Mouse (Mus musculus): Measurements from ENCODE around the gene AL607142.1. TPM values are rescaled to one million over a fixed set of nuclear protein-coding genes. Genes with fewer than 3 reads are reported as not detected.

AL607142.1 gene
- polyA plus RNA-seq, 1 experiment from 2014 or later: not detected

- Histone ChIP-seq H3K36me3 (ENCODE audit: control insufficient read depth, insufficient read depth, low read length) (no peaks in the 10 kb centered on the region), H3K9me3 (ENCODE audit: control insufficient read depth, low read length) (no peaks in the 10 kb centered on the region), H3K4me1 (ENCODE audit: control insufficient read depth, insufficient read depth, low read length) (no peaks in the 10 kb centered on the region), H3K27ac (ENCODE audit: low read depth, low read length) (no peak overlapping the region), H3K4me3 (ENCODE audit: low read depth, low read length) (no peak overlapping the region), H3K4me2 (no peak overlapping the region), H3K27me3 (ENCODE audit: control insufficient read depth, insufficient read depth, low read length) (no peaks in the 10 kb centered on the region), H3K9ac (ENCODE audit: low read length) (no peak overlapping the region)
- WGBS: 67% methylated on average over 5 of the region's 5 CpGs
- ATAC-seq (ENCODE audit: low FRiP score) (no peak), DNase-seq (ENCODE audit: low spot score, missing footprints) (peak; percentile 57)
Observed at GRCm38 (mm10) chr4:120074061-120074460, 9.3 kb downstream of the AL607142.1 start.

GRCm38 (mm10) chr4:120077322-120077721, 12.5 kb downstream of the AL607142.1 start:
- Histone ChIP-seq H3K4me1 (ENCODE audit: control insufficient read depth, insufficient read depth, low read length) (no peaks in the 10 kb centered on the region), H3K4me2 (no peak overlapping the region), H3K9ac (ENCODE audit: low read length) (no peak overlapping the region), H3K36me3 (ENCODE audit: control insufficient read depth, insufficient read depth, low read length) (no peaks in the 10 kb centered on the region), H3K4me3 (ENCODE audit: low read depth, low read length) (no peak overlapping the region), H3K27ac (ENCODE audit: low read depth, low read length) (no peak overlapping the region), H3K9me3 (ENCODE audit: control insufficient read depth, low read length) (no peaks in the 10 kb centered on the region), H3K27me3 (ENCODE audit: control insufficient read depth, insufficient read depth, low read length) (no peaks in the 10 kb centered on the region)
- ATAC-seq (ENCODE audit: low FRiP score) (no peak), DNase-seq (ENCODE audit: low spot score, missing footprints) (no peak)
- 89% methylated on average over 8 of the region's 8 CpGs for WGBS

- DNase-seq (ENCODE audit: low spot score, missing footprints) (peak; percentile 57), ATAC-seq (ENCODE audit: low FRiP score) (no peak)
- Histone ChIP-seq H3K36me3 (ENCODE audit: control insufficient read depth, insufficient read depth, low read length) (no peaks in the 10 kb centered on the region), H3K4me2 (no peak overlapping the region), H3K4me1 (ENCODE audit: control insufficient read depth, insufficient read depth, low read length) (no peaks in the 10 kb centered on the region), H3K9ac (ENCODE audit: low read length) (no peak overlapping the region), H3K9me3 (ENCODE audit: control insufficient read depth, low read length) (no peaks in the 10 kb centered on the region), H3K27ac (ENCODE audit: low read depth, low read length) (no peak overlapping the region), H3K27me3 (ENCODE audit: control insufficient read depth, insufficient read depth, low read length) (no peaks in the 10 kb centered on the region), H3K4me3 (ENCODE audit: low read depth, low read length) (no peak overlapping the region)
- 93% methylated on average over 5 of the region's 5 CpGs for WGBS
Observed at GRCm38 (mm10) chr4:120082527-120082926, 17.7 kb downstream of the AL607142.1 start.

- H3K4me3 ChIP-seq (ENCODE audit: low read depth, low read length): no peak overlapping the region
- no peaks in the 10 kb centered on the region for H3K4me1 ChIP-seq (ENCODE audit: control insufficient read depth, insufficient read depth, low read length)
- H3K4me2 ChIP-seq: no peak overlapping the region
- DNase-seq (ENCODE audit: low spot score, missing footprints) (peak; percentile 28), ATAC-seq (ENCODE audit: low FRiP score) (no peak)
- H3K9me3 ChIP-seq (ENCODE audit: control insufficient read depth, low read length): no peaks in the 10 kb centered on the region
- no peak overlapping the region for H3K27ac ChIP-seq (ENCODE audit: low read depth, low read length)
- no peaks in the 10 kb centered on the region for H3K27me3 ChIP-seq (ENCODE audit: control insufficient read depth, insufficient read depth, low read length)
- H3K9ac ChIP-seq (ENCODE audit: low read length): no peak overlapping the region
- no peaks in the 10 kb centered on the region for H3K36me3 ChIP-seq (ENCODE audit: control insufficient read depth, insufficient read depth, low read length)
- 89% methylated on average over 3 of the region's 3 CpGs for WGBS
Observed at GRCm38 (mm10) chr4:120083700-120084099, 18.9 kb downstream of the AL607142.1 start.

- 82% methylated on average over 8 of the region's 8 CpGs for WGBS
- Histone ChIP-seq H3K4me2 (no peak overlapping the region), H3K4me3 (ENCODE audit: low read depth, low read length) (no peak overlapping the region), H3K27me3 (ENCODE audit: control insufficient read depth, insufficient read depth, low read length) (no peaks in the 10 kb centered on the region), H3K9me3 (ENCODE audit: control insufficient read depth, low read length) (no peaks in the 10 kb centered on the region), H3K9ac (ENCODE audit: low read length) (no peak overlapping the region), H3K36me3 (ENCODE audit: control insufficient read depth, insufficient read depth, low read length) (no peaks in the 10 kb centered on the region), H3K4me1 (ENCODE audit: control insufficient read depth, insufficient read depth, low read length) (no peaks in the 10 kb centered on the region), H3K27ac (ENCODE audit: low read depth, low read length) (no peak overlapping the region)
- DNase-seq (ENCODE audit: low spot score, missing footprints) (no peak), ATAC-seq (ENCODE audit: low FRiP score) (no peak)
Observed at GRCm38 (mm10) chr4:120089536-120089935, 24.7 kb downstream of the AL607142.1 start.

DNA sequence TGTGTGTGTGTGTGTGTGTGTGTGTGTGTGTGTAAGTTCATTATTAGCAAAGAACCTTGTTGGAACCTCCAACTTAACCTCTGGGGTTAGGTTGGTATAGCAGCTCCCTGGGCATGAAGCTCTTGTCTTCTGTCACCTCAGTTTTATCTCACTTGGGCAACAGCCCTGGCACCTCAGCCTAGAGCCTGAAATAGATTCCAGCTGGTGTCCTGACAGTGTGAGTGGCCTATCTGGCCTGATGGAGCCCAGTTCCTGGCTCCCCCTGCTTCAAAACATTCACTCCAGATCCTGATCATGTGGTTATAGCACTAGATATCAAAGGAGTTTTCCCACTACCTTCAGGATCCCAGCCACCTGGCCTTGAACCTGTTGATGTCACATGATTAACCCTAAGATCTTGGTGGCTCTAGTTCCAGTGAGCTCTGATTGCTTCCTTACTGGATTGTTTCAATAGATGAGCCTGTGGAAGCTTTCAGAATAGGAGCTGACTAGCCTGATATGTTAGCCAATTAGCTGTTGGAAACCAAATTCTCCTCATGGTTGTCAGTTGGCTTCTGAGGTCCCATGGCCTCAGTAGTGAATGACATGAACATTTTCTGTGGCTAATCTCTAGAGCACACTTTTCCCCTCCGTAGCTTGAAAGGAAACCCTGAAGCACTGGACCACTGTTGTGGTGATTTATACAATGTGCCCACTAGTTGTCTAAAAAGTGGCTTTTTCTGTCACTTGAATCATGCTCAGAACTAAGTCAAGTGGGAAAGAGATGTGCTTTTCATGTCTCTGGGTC, 27.4 kb downstream of the AL607142.1 start:
- no peak overlapping the region for H3K4me2 ChIP-seq
- DNase-seq (ENCODE audit: low spot score, missing footprints) (no peak), ATAC-seq (ENCODE audit: low FRiP score) (no peak)
- H3K36me3 ChIP-seq (ENCODE audit: control insufficient read depth, insufficient read depth, low read length): no peaks in the 10 kb centered on the region
- no peak overlapping the region for H3K27ac ChIP-seq (ENCODE audit: low read depth, low read length)
- no peak overlapping the region for H3K4me3 ChIP-seq (ENCODE audit: low read depth, low read length)
- no peaks in the 10 kb centered on the region for H3K27me3 ChIP-seq (ENCODE audit: control insufficient read depth, insufficient read depth, low read length)
- no peaks in the 10 kb centered on the region for H3K9me3 ChIP-seq (ENCODE audit: control insufficient read depth, low read length)
- no peak overlapping the region for H3K9ac ChIP-seq (ENCODE audit: low read length)
- 86% methylated on average over 1 of the region's 1 CpGs for WGBS
- H3K4me1 ChIP-seq (ENCODE audit: control insufficient read depth, insufficient read depth, low read length): no peaks in the 10 kb centered on the region

GRCm38 (mm10) chr4:120096935-120097334, 32.1 kb downstream of the AL607142.1 start:
- Histone ChIP-seq H3K9me3 (ENCODE audit: control insufficient read depth, low read length) (peaks cover 6% of the 10 kb centered on the region; the same call in 1 of the 2 replicates), H3K9ac (ENCODE audit: low read length) (no peak overlapping the region), H3K36me3 (ENCODE audit: control insufficient read depth, insufficient read depth, low read length) (no peaks in the 10 kb centered on the region), H3K27ac (ENCODE audit: low read depth, low read length) (no peak overlapping the region), H3K27me3 (ENCODE audit: control insufficient read depth, insufficient read depth, low read length) (no peaks in the 10 kb centered on the region), H3K4me1 (ENCODE audit: control insufficient read depth, insufficient read depth, low read length) (no peaks in the 10 kb centered on the region), H3K4me2 (no peak overlapping the region), H3K4me3 (ENCODE audit: low read depth, low read length) (no peak overlapping the region)
- ATAC-seq (ENCODE audit: low FRiP score) (no peak), DNase-seq (ENCODE audit: low spot score, missing footprints) (no peak)
- WGBS: 87% methylated on average over 19 of the region's 19 CpGs

GRCm38 (mm10) chr4:120101186-120101585, 36.4 kb downstream of the AL607142.1 start:
- H3K27me3 ChIP-seq (ENCODE audit: control insufficient read depth, insufficient read depth, low read length): no peaks in the 10 kb centered on the region
- H3K4me2 ChIP-seq: no peak overlapping the region
- no peak for ATAC-seq (ENCODE audit: low FRiP score)
- no peak overlapping the region for H3K4me3 ChIP-seq (ENCODE audit: low read depth, low read length)
- no peak overlapping the region for H3K9ac ChIP-seq (ENCODE audit: low read length)
- peaks cover 6% of the 10 kb centered on the region; the same call in 1 of the 2 replicates for H3K9me3 ChIP-seq (ENCODE audit: control insufficient read depth, low read length)
- H3K36me3 ChIP-seq (ENCODE audit: control insufficient read depth, insufficient read depth, low read length): no peaks in the 10 kb centered on the region
- DNase-seq (ENCODE audit: low spot score, missing footprints): no peak
- H3K27ac ChIP-seq (ENCODE audit: low read depth, low read length): no peak overlapping the region
- H3K4me1 ChIP-seq (ENCODE audit: control insufficient read depth, insufficient read depth, low read length): no peaks in the 10 kb centered on the region

GRCm38 (mm10) chr4:120104599-120104998, 39.8 kb downstream of the AL607142.1 start:
- no peak overlapping the region for H3K9ac ChIP-seq (ENCODE audit: low read length)
- H3K36me3 ChIP-seq (ENCODE audit: control insufficient read depth, insufficient read depth, low read length): no peaks in the 10 kb centered on the region
- WGBS: 53% methylated on average over 5 of the region's 5 CpGs
- H3K4me3 ChIP-seq (ENCODE audit: low read depth, low read length): no peak overlapping the region
- no peak overlapping the region for H3K4me2 ChIP-seq
- H3K27me3 ChIP-seq (ENCODE audit: control insufficient read depth, insufficient read depth, low read length): no peaks in the 10 kb centered on the region
- DNase-seq (ENCODE audit: low spot score, missing footprints) (peak; percentile 92), ATAC-seq (ENCODE audit: low FRiP score) (no peak)
- no peak overlapping the region for H3K27ac ChIP-seq (ENCODE audit: low read depth, low read length)
- H3K4me1 ChIP-seq (ENCODE audit: control insufficient read depth, insufficient read depth, low read length): no peaks in the 10 kb centered on the region
- H3K9me3 ChIP-seq (ENCODE audit: control insufficient read depth, low read length): no peaks in the 10 kb centered on the region

All from midbrain, embryonic 11.5 days (tissue).